Mouse (Mus musculus) forebrain, embryonic 11.5 days (tissue): ENCODE results near the gene Tom1. TPM values are rescaled to one million over a fixed set of nuclear protein-coding genes. Genes with fewer than 3 reads are reported as not detected.

Source experiments
- ATAC-seq: fragments of 200-750 bp; cut with Nextera tagmentation; replicated peaks from 2 replicates; pipeline ENCODE4 v1.8.0; 2017; ENCODE audit warnings: moderate TSS enrichment; ENCODE audit not compliant: low FRiP score
- DNase-seq: peaks from one replicate; pipeline ENCODE4 v3.0.0-alpha.2; 2017; ENCODE audit warnings: low spot score
- H3K27ac ChIP-seq: fragments of 300-500 bp; sonication (generic); 2 replicates; pipeline ENCODE4 v1.5.1; 2014; ENCODE audit warnings: low read depth, low read length
- H3K27me3 ChIP-seq: fragments of 300-500 bp; sonication (generic); 2 replicates; pipeline ENCODE4 v1.6.1; 2014; ENCODE audit warnings: mild to moderate bottlenecking, low read length, mixed read lengths; ENCODE audit not compliant: control insufficient read depth, insufficient read depth
- H3K36me3 ChIP-seq: fragments of 300-500 bp; sonication (generic); 2 replicates; pipeline ENCODE4 v1.6.1; 2014; ENCODE audit warnings: mild to moderate bottlenecking, low read length, moderate library complexity, mixed read lengths; ENCODE audit not compliant: control insufficient read depth, insufficient read depth
- H3K4me1 ChIP-seq: fragments of 300-500 bp; sonication (generic); replicated peaks from 2 replicates; pipeline ENCODE4 v1.6.1; 2014; ENCODE audit warnings: low read length, mixed read lengths; ENCODE audit not compliant: control insufficient read depth, insufficient read depth
- H3K4me2 ChIP-seq: fragments of 300-500 bp; sonication (generic); 2 replicates; pipeline ENCODE4 v1.6.1; 2014; ENCODE audit warnings: low read depth, mild to moderate bottlenecking, low read length, moderate library complexity, mixed read lengths; ENCODE audit not compliant: severe bottlenecking
- H3K4me3 ChIP-seq: fragments of 300-500 bp; sonication (generic); 2 replicates; pipeline ENCODE4 v1.5.1; 2014; ENCODE audit warnings: low read depth, low read length
- H3K9ac ChIP-seq: fragments of 300-500 bp; sonication (generic); 2 replicates; pipeline ENCODE4 v1.6.1; 2014; ENCODE audit warnings: low read length
- H3K9me3 ChIP-seq: fragments of 300-500 bp; sonication (generic); 2 replicates; pipeline ENCODE4 v1.6.1; 2016; ENCODE audit warnings: low read length, mixed read lengths; ENCODE audit not compliant: control insufficient read depth
- WGBS: fragments of 180-500 bp; shearing (Covaris S2); extraction: QIAGEN DNeasy Blood & Tissue Kit; methylation state at CpG from one replicate; pipeline ENCODE4 v1.1.7; 2014; 5-methylcytosine and 5-hydroxymethylcytosine counted together
- polyA plus RNA-seq: library from polyadenylated mRNA; unstranded; fragments of >200 nt; fragmentation: Nextera tagmentation; extraction: Ambion mirVana; gene quantifications from 2 replicates; pipeline ENCODE4 v1.2.1, GENCODE M21; 2014

The Tom1 gene
- polyA plus RNA-seq: 23.1 and 25.3 TPM in 2 replicates

DNA sequence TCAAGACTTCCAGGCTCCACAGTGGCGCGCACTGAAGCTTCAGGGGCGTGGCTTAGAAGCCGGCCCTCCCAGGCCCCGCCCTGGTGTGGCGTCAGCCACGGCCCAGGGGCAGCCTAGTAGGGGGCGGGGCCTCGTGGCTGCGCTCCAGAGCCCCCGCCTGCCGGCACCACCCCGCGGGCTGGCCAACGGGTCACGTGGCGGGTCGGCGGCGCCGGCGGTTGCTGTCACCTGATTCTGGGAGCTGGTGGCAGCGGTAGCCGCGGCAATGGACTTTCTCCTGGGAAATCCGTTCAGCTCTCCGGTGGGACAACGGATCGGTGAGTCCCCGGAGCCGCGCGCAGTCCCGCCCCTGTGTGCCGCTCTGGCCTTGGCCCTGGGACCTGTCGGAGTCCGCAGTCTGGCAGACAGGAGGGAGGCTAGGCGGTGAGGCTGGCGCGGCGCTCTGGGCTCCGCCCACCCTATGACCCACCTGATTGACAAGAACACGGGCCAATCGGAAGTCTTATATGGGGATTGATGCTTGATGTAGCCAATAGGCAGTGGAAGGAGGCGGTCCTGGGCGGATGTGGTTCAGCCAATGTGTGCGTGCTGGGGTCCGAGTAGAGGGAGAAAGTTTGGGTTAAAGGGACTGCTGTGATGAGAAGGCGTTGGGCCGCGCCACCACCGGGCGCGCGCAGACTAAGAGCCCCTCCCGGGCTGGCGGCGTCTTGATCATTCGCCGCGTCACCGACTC is at the start of gene Tom1:
TSS of gene Tom1 (plus strand) at position 195 of the 733 bp plus-strand sequence.
- H3K4me1 ChIP-seq: no peaks in the 10 kb centered on the region; the same call in 1 of the 2 replicates
- no peaks in the 10 kb centered on the region for H3K27me3 ChIP-seq
- H3K27ac ChIP-seq: peak within 1 kb of the TSS; percentile 62; the same call in 1 of the 2 replicates
- peak within 1 kb of the TSS; percentile 81 for H3K4me2 ChIP-seq
- peak; percentile 99 for ATAC-seq
- peak; percentile 97 for DNase-seq
- H3K9me3 ChIP-seq: no peaks in the 10 kb centered on the region
- peak within 1 kb of the TSS; percentile 45 for H3K9ac ChIP-seq
- under 1% methylated on average over 60 of the region's 62 CpGs for WGBS
- peak within 1 kb of the TSS; percentile 65 for H3K4me3 ChIP-seq
- no peaks in the 10 kb centered on the region; the same call in 1 of the 2 replicates for H3K36me3 ChIP-seq

DNA sequence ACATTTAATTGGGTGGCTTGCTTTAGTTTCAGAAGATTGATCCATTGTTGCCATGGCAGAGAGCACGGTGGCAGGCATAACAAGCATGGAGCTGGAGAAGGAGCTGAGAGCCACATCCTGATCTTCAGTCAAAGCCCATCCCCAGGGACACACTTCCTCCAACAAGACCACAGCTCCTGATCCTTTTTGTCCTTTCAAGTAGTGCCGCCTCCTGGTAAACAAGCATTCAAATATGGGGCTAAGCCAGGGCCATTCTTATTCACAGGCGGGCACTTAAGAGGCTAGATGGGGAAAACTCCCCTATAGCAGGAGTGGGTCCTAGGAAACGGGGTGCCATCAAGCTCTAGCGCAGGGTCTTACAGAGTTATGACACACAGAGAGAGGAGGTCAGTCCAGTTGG is 46.1 kb upstream of the Tom1 start:
- Histone ChIP-seq H3K27ac (no peak overlapping the region), H3K4me2 (no peak overlapping the region), H3K36me3 (no peaks in the 10 kb centered on the region), H3K4me1 (no peaks in the 10 kb centered on the region), H3K9me3 (no peaks in the 10 kb centered on the region), H3K9ac (no peak overlapping the region), H3K4me3 (no peak overlapping the region), H3K27me3 (no peaks in the 10 kb centered on the region)
- ATAC-seq (no peak), DNase-seq (no peak)
- WGBS: 84% methylated on average over 5 of the region's 5 CpGs

- Histone ChIP-seq H3K9ac (no peak overlapping the region), H3K27me3 (no peaks in the 10 kb centered on the region), H3K27ac (no peak overlapping the region), H3K4me1 (0 out of 2 replicates have a peak, but pooled peaks cover 3% of the 10 kb centered on the region), H3K36me3 (no peaks in the 10 kb centered on the region), H3K4me2 (no peak overlapping the region), H3K9me3 (no peaks in the 10 kb centered on the region), H3K4me3 (no peak overlapping the region)
- no peak for ATAC-seq
- WGBS: 28% methylated on average over 15 of the region's 15 CpGs
- DNase-seq: no peak
Measured at GRCm38 (mm10) chr8:74990021-74990420, 43.5 kb upstream of the Tom1 start.

GRCm38 (mm10) chr8:74993081-74993474 is 40.4 kb upstream of the Tom1 start, which contains the start of gene Hmgxb4:
TSS of gene Hmgxb4 (plus strand) at chr8:74993356.
- Histone ChIP-seq H3K27ac (peak within 1 kb of the TSS; percentile 93), H3K9me3 (no peaks in the 10 kb centered on the region), H3K4me1 (0 out of 2 replicates have a peak, but pooled peaks cover 3% of the 10 kb centered on the region), H3K27me3 (no peaks in the 10 kb centered on the region), H3K4me3 (peak within 1 kb of the TSS; percentile 90), H3K36me3 (no peaks in the 10 kb centered on the region; the same call in 1 of the 2 replicates), H3K9ac (peak within 1 kb of the TSS; percentile 100), H3K4me2 (peak within 1 kb of the TSS; percentile 64)
- ATAC-seq (peak; percentile 13; the same call in 1 of the 2 replicates), DNase-seq (no peak)
- WGBS: 14% methylated on average over 8 of the region's 8 CpGs

GRCm38 (mm10) chr8:74993475-74994451 is 39.7 kb upstream of the Tom1 start:
- H3K9me3 ChIP-seq: no peaks in the 10 kb centered on the region
- 1% methylated on average over 85 of the region's 111 CpGs for WGBS
- ATAC-seq (peak; percentile 94), DNase-seq (peak; percentile 91)
- H3K9ac ChIP-seq: peak overlapping the region; percentile 100
- peaks cover under 1% of the 10 kb centered on the region; the same call in 1 of the 2 replicates for H3K36me3 ChIP-seq
- H3K4me1 ChIP-seq: 0 out of 2 replicates have a peak, but pooled peaks cover 3% of the 10 kb centered on the region
- H3K4me3 ChIP-seq: peak overlapping the region; percentile 90
- no peaks in the 10 kb centered on the region for H3K27me3 ChIP-seq
- peak overlapping the region; percentile 93 for H3K27ac ChIP-seq
- peak overlapping the region; percentile 64 for H3K4me2 ChIP-seq

- Histone ChIP-seq H3K4me3 (peak overlapping the region; percentile 90), H3K36me3 (peaks cover 4% of the 10 kb centered on the region; the same call in 1 of the 2 replicates), H3K4me1 (0 out of 2 replicates have a peak, but pooled peaks cover 3% of the 10 kb centered on the region), H3K27ac (peak overlapping the region; percentile 93; the same call in 1 of the 2 replicates), H3K9me3 (no peaks in the 10 kb centered on the region), H3K4me2 (peak overlapping the region; percentile 64), H3K9ac (peak overlapping the region; percentile 100), H3K27me3 (no peaks in the 10 kb centered on the region)
- no peak for DNase-seq
- ATAC-seq: peak; percentile 16; the same call in 1 of the 2 replicates
- 8% methylated on average over 7 of the region's 7 CpGs for WGBS
Measured at GRCm38 (mm10) chr8:74994540-74994939, 39.0 kb upstream of the Tom1 start.

DNA sequence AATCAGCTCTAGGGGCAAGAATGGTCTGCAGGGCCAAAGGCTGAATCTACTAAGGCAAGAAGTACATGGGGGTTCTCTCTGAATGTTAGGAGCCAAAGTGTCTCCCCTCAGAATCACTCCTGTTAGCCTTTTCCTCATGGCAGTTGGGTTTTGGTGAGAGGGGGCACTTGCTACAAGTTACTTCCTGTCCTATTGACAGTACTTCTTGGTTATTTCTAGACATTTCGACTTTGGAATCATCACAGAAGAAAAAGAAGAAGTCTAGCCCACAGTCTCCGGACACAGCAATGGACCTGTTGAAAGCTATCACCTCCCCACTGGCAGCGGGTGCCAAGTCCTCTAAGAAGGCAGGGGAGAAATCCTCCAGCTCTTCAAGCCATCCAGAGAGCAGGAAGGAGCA is 33.1 kb upstream of the Tom1 start:
- Histone ChIP-seq H3K9me3 (no peaks in the 10 kb centered on the region), H3K27ac (no peak overlapping the region), H3K9ac (no peak overlapping the region), H3K36me3 (peaks cover 23% of the 10 kb centered on the region), H3K4me3 (no peak overlapping the region), H3K4me2 (no peak overlapping the region), H3K27me3 (no peaks in the 10 kb centered on the region), H3K4me1 (no peaks in the 10 kb centered on the region)
- no peak for ATAC-seq
- WGBS: 91% methylated on average over 3 of the region's 3 CpGs
- no peak for DNase-seq

DNA sequence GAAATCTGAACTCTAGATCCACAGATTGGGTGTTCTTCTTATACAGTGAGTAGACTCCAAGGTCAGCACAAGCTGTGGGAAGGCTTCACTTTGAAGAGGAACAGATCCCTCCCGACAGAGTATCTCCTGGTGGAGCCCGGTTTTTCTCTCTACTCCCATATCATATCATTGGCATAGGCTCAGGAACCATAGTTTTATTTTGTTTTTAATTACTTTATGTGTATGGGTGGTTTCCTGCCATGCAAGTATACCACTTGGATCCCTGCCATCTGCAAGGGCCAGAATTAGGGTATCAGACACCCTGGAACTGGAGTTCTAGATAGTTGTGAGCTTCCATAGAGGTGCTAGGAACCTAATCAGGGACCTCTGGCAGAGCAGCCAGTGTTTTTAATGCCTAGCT is 24.7 kb upstream of the Tom1 start:
- H3K9ac ChIP-seq: no peak overlapping the region
- no peaks in the 10 kb centered on the region for H3K9me3 ChIP-seq
- no peak overlapping the region for H3K4me3 ChIP-seq
- H3K27ac ChIP-seq: no peak overlapping the region
- DNase-seq: no peak
- no peaks in the 10 kb centered on the region for H3K4me1 ChIP-seq
- H3K36me3 ChIP-seq: peaks cover 3% of the 10 kb centered on the region; the same call in 1 of the 2 replicates
- 94% methylated on average over 2 of the region's 2 CpGs for WGBS
- no peak overlapping the region for H3K4me2 ChIP-seq
- H3K27me3 ChIP-seq: no peaks in the 10 kb centered on the region
- ATAC-seq: no peak
